Mouse (Mus musculus) skeletal muscle tissue, adult 2 months (tissue): Measurements from ENCODE around the gene Lrrc74b.
"Not testable (repeated sequence)": the region's sequence is repeated elsewhere in the genome, so short reads cannot be mapped to it uniquely, and the experiment has no call there.

ENCODE experiments used
- DNase-seq: peaks from one replicate; pipeline ENCODE4 v3.0.0-alpha.2; 2012; ENCODE audit warnings: low read depth, low spot score

Lrrc74b gene

GRCm38 (mm10) chr16:17561128-17561750 is at the start of gene Lrrc74b:
TSS of gene Lrrc74b (minus strand) at chr16:17561247.
- peak; percentile 89 for DNase-seq

DNA sequence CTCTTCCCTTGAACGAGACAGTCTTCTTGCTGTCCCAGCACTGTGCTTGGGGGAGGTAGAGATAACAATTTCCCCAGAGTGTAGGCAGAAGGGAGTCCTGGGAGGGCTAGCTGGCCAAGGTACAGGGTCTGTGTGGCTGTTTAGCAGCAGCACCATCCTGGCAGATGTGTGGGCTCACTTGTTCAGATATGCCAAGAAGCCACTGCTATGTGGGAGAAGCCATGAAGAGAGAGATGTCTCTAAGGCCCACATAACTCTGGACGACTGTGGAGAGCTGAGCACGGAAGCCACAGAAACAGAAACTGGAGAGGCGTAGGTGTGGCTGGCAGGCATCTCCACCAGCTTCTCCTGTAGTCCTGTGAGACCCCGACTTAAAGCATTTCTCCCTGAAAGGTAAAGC is 44.6 kb upstream of the Lrrc74b start:
- no peak for DNase-seq

GRCm38 (mm10) chr16:17604941-17605340 is 43.9 kb upstream of the Lrrc74b start:
- no peak for DNase-seq

DNA sequence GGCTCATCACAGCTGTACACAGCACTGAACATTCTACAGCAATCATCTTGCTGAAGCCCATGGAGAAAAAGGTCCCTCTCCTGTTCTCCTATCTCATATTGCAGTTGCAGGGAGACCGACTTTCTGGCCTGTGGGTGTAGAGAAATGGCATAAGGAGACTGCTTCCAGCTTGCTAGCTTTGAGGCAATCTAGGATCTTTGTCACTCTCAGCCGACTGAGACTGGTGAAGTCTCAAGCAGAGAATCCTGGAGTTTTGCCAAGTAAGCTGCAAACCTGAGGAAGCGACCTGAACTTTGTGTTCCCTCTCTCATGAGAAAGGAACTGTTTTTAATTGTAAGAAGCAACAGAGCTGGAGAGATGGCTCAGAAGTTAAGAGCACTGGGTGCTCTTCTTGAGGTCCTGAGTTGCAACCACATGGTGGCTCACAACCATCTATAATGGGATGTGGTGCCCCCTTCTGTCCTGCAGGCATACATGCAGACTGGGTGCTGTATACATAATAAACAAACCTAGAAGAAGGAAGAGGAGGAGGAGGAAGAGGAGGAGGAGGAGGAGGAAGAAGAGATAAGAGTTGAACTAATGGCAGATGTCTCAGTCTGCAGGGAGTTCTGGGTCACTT is 40.0 kb upstream of the Lrrc74b start:
- no peak for DNase-seq

DNA sequence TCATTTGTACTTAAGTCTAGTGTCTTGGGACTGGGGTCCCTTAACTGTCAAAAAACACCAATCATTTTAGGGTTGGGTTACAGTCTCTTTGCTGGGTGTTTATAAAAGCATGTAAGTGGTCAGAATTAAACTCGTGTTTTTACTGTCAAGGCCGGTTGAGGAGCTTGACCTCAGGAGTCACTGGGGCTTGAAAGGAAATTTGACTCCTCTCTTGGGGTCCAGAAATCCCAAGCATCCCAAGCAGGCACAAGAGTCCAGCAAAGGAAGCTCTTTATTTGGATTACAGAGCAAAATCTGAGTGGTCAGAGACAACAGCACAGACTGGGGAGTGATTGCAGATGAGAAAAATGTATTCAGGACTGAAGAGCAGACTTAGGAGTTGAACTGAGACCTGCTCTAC is 29.7 kb upstream of the Lrrc74b start:
- DNase-seq, result no peak

DNA sequence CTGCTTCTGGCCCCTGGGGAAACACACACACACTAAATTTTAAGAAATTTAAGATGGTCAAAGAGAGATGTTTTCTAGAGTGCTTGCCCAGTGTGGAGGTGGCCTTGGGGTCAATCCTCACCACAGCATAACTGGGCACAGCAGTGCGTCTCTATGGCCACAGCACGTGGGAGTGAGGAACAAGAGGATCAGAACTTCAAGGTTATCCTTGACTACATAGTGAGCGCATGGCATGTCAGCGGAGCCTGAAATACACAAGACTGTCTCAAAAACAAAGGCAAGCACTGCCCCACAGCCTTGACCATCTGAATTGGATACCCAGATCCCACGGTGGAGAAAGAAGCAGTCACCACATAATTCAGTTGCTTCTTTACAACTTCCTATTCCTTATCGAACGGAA is 23.5 kb upstream of the Lrrc74b start:
- DNase-seq, result no peak

- DNase-seq, result no peak
Measured at GRCm38 (mm10) chr16:17583064-17583463, 22.0 kb upstream of the Lrrc74b start, which contains the start of gene Slc7a4. TSS of gene Slc7a4 (minus strand) at chr16:17583214.

DNA sequence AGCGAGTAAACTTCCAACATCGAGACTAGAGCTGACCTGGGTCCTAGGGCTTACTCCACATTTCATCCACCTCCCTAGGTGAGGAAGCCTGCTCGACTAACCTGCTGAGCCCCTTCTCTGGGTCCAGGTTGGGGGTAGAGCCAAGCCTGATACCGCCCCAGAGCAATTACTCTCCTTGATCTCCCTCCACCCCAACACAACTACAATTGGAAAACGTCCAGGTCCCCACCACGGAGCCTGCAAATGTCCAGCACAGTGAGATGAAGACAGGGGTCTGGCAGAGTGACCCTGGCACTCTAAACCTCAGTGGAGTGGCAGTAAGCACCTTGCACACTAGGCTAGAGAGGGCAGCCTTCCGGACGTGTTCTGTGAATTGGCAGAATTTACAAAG is 15.8 kb upstream of the Lrrc74b start:
- no peak for DNase-seq

GRCm38 (mm10) chr16:17575870-17576824 is 15.1 kb upstream of the Lrrc74b start:
- no peak for DNase-seq

DNA sequence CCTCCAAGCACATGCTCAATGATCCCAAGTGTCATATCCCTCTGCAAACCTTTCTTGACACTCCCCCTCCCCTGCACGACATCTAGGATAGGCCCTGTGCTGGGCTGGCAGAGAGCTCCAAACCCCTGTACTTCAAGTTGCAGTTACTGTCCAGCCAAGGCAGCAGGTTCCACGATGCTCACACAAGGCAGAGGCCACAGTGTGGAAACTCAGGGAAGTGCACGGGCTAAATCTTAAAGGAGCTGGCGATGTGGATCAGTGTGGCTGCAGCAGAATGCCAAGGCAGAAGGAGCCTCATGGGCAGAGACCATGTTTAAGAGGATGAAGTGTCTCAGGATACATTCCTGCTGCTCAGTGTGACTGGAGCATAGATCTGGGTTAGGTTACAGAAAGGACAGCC is 5.1 kb upstream of the Lrrc74b start:
- DNase-seq, result no peak

GRCm38 (mm10) chr16:17564771-17565170 is 3.7 kb upstream of the Lrrc74b start:
- DNase-seq, result no peak

DNA sequence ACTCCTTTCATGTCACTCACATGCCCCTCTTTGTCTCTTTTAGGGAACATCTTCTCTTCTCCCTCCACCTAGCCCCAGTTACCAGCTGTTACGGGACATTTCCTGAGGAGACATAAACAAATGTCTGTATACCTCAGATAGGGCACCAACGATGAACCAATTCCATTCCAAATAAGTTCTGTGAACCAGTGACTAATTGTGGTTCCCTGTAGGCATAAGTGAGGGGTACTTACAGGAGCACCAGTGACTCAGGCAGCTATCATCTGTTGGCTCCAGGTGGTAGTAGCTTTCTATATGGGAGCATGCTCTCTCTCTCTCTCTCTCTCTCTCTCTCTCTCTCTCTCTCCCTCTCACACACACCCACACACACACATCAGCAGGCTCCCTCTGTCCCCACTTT is 3.2 kb upstream of the Lrrc74b start:
- no peak for DNase-seq

GRCm38 (mm10) chr16:17563580-17563979 is 2.5 kb upstream of the Lrrc74b start:
- no peak for DNase-seq

GRCm38 (mm10) chr16:17561751-17562208 is 733 bp upstream of the Lrrc74b start, which contains the start of gene P2rx6:
TSS of gene P2rx6 (plus strand) at chr16:17561885.
- peak; percentile 85 for DNase-seq

DNA sequence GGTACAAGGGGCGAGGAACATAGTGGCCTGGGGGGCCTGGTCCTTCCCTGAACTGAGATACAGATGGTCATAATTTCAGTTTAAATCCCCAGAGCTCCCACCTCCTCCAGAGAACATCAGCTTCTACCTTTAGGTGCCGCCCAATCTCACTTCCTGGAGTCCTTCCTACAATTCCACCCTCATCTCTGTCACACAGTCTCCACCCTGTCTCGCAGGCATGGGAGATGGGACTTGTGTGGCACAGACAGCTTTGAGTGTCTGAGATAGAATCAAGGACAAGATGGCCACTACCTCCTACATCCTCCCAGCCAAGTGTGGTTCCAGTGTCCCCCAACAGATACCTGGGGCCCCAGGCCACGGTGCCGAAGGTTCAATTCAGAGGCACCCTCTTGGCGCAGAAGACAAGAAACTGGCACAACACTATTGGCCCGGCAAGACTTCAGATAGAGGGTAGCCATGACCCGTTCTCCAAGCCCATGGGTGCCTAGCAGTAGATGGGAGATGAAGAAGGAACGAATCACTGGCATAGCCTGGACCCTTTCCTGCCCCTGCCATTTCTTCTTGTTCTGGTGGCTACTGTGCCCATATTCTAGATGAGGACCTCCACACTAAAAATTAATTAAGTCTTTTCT is 1.5 kb downstream of the Lrrc74b start:
- DNase-seq, result no peak

- DNase-seq, result no peak
Measured at GRCm38 (mm10) chr16:17558811-17559210, 2.2 kb downstream of the Lrrc74b start.

DNA sequence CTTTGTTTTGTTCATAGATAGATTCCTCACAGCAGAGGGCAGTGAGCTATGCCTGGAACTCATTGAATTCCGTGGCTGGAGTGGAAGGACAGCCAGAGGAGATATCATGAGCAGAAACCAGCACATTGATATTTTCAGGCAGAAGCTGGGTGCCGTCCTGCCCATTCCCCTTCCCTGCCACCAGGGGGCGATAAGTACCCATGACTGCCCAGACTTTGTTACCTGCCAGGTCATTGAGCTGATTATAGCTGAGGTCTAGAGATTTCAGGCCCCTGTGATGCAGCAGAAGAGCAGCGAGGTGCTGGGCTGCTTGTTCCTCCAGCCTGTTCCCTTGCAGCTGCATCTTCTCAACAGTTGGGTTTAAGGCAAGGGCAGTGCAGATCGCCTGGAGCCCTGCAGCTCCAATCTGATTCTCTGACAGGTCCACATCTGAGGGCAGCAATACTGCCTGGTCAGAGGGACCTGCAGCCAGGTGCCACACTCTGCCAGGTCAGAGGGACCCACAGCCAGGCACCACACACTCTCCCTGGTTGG is 3.0 kb downstream of the Lrrc74b start:
- peak; percentile 54 for DNase-seq

DNA sequence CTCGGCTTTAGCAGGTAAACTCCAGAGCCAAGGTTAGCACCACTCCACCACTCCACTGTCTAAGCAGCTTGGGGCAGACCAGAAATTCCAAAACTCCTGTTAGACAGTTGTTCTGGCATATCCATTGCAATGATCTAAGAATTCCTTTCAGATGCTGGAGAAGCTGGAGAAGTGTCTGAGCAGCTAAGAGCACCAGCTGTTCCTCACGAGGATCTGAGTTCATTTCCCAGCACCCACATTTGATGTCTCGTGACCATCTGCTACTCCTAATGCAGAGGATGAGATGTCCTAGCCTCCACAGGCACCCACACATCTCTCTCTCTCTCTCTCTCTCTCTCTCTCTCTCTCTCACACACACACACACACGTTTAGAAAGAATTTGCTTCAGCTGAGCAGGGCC is 4.1 kb downstream of the Lrrc74b start:
- no peak for DNase-seq

- no peak for DNase-seq
Measured at GRCm38 (mm10) chr16:17556180-17556579, 4.9 kb downstream of the Lrrc74b start.

DNA sequence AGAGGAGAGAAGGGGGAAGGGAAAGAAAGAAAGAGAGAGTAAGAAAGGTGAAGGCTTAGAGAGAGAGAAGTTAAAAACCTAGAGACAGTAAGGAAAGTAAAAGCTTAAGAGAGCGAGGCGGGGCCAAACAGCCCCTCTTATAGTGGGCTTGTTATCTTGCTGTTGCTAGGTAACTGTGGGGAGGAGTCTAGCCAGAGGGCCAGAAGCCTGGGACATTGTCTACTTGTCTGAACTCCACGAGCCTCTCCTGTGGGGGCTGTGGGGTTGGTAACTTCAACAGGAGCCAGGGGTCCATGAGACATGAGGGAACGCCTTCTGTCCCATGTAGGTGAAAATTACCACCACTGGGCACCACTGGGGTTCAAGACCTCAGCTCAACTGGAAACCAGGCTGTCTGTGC is 6.3 kb downstream of the Lrrc74b start:
- not testable (repeated sequence) for DNase-seq

DNA sequence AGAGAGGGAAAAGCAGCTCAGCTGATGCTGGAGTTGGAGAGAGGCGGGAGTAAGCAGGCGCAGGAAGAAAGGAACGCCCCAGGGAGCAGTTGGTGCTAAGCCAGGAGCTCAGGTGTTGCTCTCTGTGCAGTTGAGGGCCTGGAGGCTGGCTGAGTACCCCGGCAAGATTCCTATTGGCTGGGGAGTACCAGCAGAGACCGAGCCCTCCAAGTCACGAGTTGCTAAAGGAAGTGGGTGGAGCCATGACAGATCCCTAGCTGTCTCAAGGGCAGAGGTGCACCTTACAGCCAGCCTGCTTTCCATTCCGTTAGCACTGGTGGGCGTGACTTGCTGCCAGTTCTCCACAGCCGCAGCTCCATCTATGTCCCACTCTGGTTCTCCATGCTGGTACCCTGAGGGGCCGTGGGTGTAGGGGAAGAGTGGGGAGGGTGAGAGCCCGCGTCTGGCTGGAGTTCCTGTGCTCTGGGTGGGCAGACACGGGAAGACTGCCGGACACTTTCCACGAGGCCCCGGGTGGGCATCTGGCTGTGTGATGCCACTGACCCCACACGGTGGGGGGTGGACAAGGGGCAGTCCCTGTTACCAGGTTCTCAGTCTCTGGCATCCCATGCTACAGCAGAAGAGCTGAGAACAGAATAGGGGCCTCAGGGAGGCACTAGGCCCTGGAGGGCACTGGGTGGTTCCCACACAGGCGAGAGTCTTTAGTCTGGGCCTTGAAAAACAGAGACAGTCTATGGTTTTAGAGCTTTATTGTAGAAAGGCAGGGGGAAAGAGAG is 6.9 kb downstream of the Lrrc74b start:
- peak; percentile 32 for DNase-seq
